Mouse (Mus musculus): Measurements from ENCODE around the gene Rfx8. TPM values are rescaled to one million over a fixed set of nuclear protein-coding genes. Genes with fewer than 3 reads are reported as not detected.
A peak's percentile ranks its signal among the peaks of the same experiment; 100 is the strongest.

Gene Rfx8
- total RNA-seq (2014; rRNA removed) (0.10 and 0.97 TPM in 2 replicates), polyA plus RNA-seq (2015; fragmentation: Nextera tagmentation; extraction: Ambion mirVana) (0.39 and 0.68 TPM in 2 replicates)

GRCm38 (mm10) chr1:39720632-39721350, at the start of gene Rfx8:
Gene Rfx8 (minus strand): TSS chr1:39720997.
- Histone ChIP-seq H3K9ac (replicated peaks; ENCODE audit: low read length) (peak within 1 kb of the TSS; percentile 74), H3K36me3 (ENCODE audit: insufficient read depth, low read length) (no peaks in the 10 kb centered on the region), H3K4me2 (ENCODE audit: low read depth, low read length) (peak within 1 kb of the TSS; percentile 93), H3K27ac (0 out of 2 replicates have a peak within 1 kb of the TSS, but pooled peaks have one; percentile 38), H3K4me3 (ENCODE audit: low read length) (peak within 1 kb of the TSS; percentile 54), H3K27me3 (ENCODE audit: insufficient read depth, low read length) (no peaks in the 10 kb centered on the region), H3K9me3 (ENCODE audit: low read length) (no peaks in the 10 kb centered on the region), H3K4me1 (ENCODE audit: insufficient read depth, low read length) (0 out of 2 replicates have a peak, but pooled peaks cover 6% of the 10 kb centered on the region)
- peak; percentile 41 for DNase-seq (ENCODE audit: low spot score)
- peak; percentile 79 for ATAC-seq
- TF ChIP-seq CTCF (IDR thresholded peaks at IDR 0.05; ENCODE audit: low read depth), result peak; percentile 54
- WGBS, result 2% methylated on average over 41 of the region's 42 CpGs

GRCm38 (mm10) chr1:39770436-39770835, 49.6 kb upstream of the Rfx8 start:
- Histone ChIP-seq H3K27ac (peak overlapping the region; percentile 48; the same call in 1 of the 2 replicates), H3K36me3 (ENCODE audit: insufficient read depth, low read length) (no peaks in the 10 kb centered on the region), H3K4me3 (ENCODE audit: low read length) (no peak overlapping the region), H3K27me3 (ENCODE audit: insufficient read depth, low read length) (no peaks in the 10 kb centered on the region), H3K9me3 (ENCODE audit: low read length) (no peaks in the 10 kb centered on the region), H3K9ac (replicated peaks; ENCODE audit: low read length) (no peak overlapping the region), H3K4me2 (ENCODE audit: low read depth, low read length) (no peak overlapping the region), H3K4me1 (ENCODE audit: insufficient read depth, low read length) (peaks cover 8% of the 10 kb centered on the region)
- peak; percentile 56 for DNase-seq (ENCODE audit: low spot score)
- ATAC-seq, result peak; percentile 39
- WGBS, result 42% methylated on average over 5 of the region's 5 CpGs
- TF ChIP-seq CTCF (IDR thresholded peaks at IDR 0.05; ENCODE audit: low read depth), result peak; percentile 4; the same call in 1 of the 2 replicates

- Histone ChIP-seq H3K27ac (no peak overlapping the region), H3K9ac (replicated peaks; ENCODE audit: low read length) (no peak overlapping the region), H3K4me1 (ENCODE audit: insufficient read depth, low read length) (no peaks in the 10 kb centered on the region), H3K27me3 (ENCODE audit: insufficient read depth, low read length) (no peaks in the 10 kb centered on the region), H3K36me3 (ENCODE audit: insufficient read depth, low read length) (no peaks in the 10 kb centered on the region), H3K9me3 (ENCODE audit: low read length) (no peaks in the 10 kb centered on the region), H3K4me3 (ENCODE audit: low read length) (no peak overlapping the region), H3K4me2 (ENCODE audit: low read depth, low read length) (no peak overlapping the region)
- ATAC-seq (no peak), DNase-seq (ENCODE audit: low spot score) (no peak)
- no peak for TF ChIP-seq CTCF (IDR thresholded peaks at IDR 0.05; ENCODE audit: low read depth)
- WGBS, result 89% methylated on average over 3 of the region's 3 CpGs
These were observed 47.2 kb upstream of the Rfx8 start for GRCm38 (mm10) chr1:39768017-39768416.

GRCm38 (mm10) chr1:39765854-39766493, 45.2 kb upstream of the Rfx8 start:
- Histone ChIP-seq H3K4me1 (ENCODE audit: insufficient read depth, low read length) (no peaks in the 10 kb centered on the region), H3K4me2 (ENCODE audit: low read depth, low read length) (no peak overlapping the region), H3K27me3 (ENCODE audit: insufficient read depth, low read length) (no peaks in the 10 kb centered on the region), H3K27ac (no peak overlapping the region), H3K9me3 (ENCODE audit: low read length) (no peaks in the 10 kb centered on the region), H3K9ac (replicated peaks; ENCODE audit: low read length) (no peak overlapping the region), H3K4me3 (ENCODE audit: low read length) (no peak overlapping the region), H3K36me3 (ENCODE audit: insufficient read depth, low read length) (no peaks in the 10 kb centered on the region)
- peak; percentile 6; the same call in 1 of the 2 replicates for TF ChIP-seq CTCF (IDR thresholded peaks at IDR 0.05; ENCODE audit: low read depth)
- no peak for DNase-seq (ENCODE audit: low spot score)
- 79% methylated on average over 7 of the region's 7 CpGs for WGBS
- no peak for ATAC-seq

- ATAC-seq (peak; percentile 64), DNase-seq (ENCODE audit: low spot score) (peak; percentile 92)
- H3K9me3 ChIP-seq (ENCODE audit: low read length), result no peaks in the 10 kb centered on the region
- H3K4me3 ChIP-seq (ENCODE audit: low read length), result no peak overlapping the region
- peak overlapping the region; percentile 57 for H3K27ac ChIP-seq
- TF ChIP-seq CTCF (IDR thresholded peaks at IDR 0.05; ENCODE audit: low read depth), result no peak
- H3K9ac ChIP-seq (replicated peaks; ENCODE audit: low read length), result no peak overlapping the region
- H3K4me1 ChIP-seq (ENCODE audit: insufficient read depth, low read length), result no peaks in the 10 kb centered on the region
- no peaks in the 10 kb centered on the region for H3K36me3 ChIP-seq (ENCODE audit: insufficient read depth, low read length)
- WGBS, result 2% methylated on average over 10 of the region's 10 CpGs
- H3K27me3 ChIP-seq (ENCODE audit: insufficient read depth, low read length), result no peaks in the 10 kb centered on the region
- H3K4me2 ChIP-seq (ENCODE audit: low read depth, low read length), result peak overlapping the region; percentile 24
These were observed 41.2 kb upstream of the Rfx8 start for GRCm38 (mm10) chr1:39762025-39762370.

- H3K27me3 ChIP-seq (ENCODE audit: insufficient read depth, low read length), result no peaks in the 10 kb centered on the region
- no peak overlapping the region for H3K4me3 ChIP-seq (ENCODE audit: low read length)
- H3K36me3 ChIP-seq (ENCODE audit: insufficient read depth, low read length), result no peaks in the 10 kb centered on the region
- DNase-seq (ENCODE audit: low spot score) (peak; percentile 87), ATAC-seq (peak; percentile 77)
- H3K27ac ChIP-seq, result peak overlapping the region; percentile 57
- peak overlapping the region; percentile 24 for H3K4me2 ChIP-seq (ENCODE audit: low read depth, low read length)
- H3K9ac ChIP-seq (replicated peaks; ENCODE audit: low read length), result no peak overlapping the region
- WGBS, result 4% methylated on average over 22 of the region's 22 CpGs
- H3K9me3 ChIP-seq (ENCODE audit: low read length), result no peaks in the 10 kb centered on the region
- TF ChIP-seq CTCF (IDR thresholded peaks at IDR 0.05; ENCODE audit: low read depth), result peak; percentile 74
- no peaks in the 10 kb centered on the region for H3K4me1 ChIP-seq (ENCODE audit: insufficient read depth, low read length)
These were observed 40.6 kb upstream of the Rfx8 start for GRCm38 (mm10) chr1:39761211-39762024.

Measured in hindbrain, postnatal 0 days (tissue).